Mouse (Mus musculus): Measurements from ENCODE around the gene Fibp. TPM values are rescaled to one million over a fixed set of nuclear protein-coding genes. Genes with fewer than 3 reads are reported as not detected.

Fibp gene
- polyA plus RNA-seq, 1 experiment from 2014 or later: 103 TPM

DNA sequence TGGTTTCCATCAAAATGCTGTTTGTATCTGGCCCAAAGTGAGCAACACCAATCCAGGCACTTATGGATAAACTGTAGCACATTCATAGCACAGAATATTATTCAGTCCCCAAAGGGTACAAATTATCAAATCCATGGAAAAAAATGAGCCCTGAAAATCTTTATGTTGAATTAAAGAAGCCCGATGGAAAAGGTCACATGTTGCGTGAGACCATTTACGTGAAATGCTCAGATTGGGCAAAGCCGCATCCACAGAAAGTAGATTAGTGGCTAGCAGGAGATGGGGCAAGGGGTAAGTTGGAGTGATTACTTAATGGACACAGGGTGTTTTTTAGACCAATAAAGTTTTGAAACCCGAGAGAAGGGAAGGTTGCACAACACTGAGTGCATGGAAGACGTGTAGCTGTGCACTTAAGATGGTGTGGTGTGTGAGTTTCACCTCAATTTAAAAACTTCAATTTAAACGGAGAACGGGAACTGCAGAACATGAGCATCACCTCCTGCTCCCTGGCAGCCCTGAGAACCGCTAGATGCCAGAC, 16.0 kb upstream of the Fibp start:
- H3K9me3 ChIP-seq (ENCODE audit: control insufficient read depth, low read length): 0 out of 2 replicates have a peak, but pooled peaks cover 3% of the 10 kb centered on the region
- no peaks in the 10 kb centered on the region for H3K36me3 ChIP-seq (ENCODE audit: control insufficient read depth, insufficient read depth, low read length)
- H3K27ac ChIP-seq (replicated peaks): no peak overlapping the region
- H3K4me1 ChIP-seq (replicated peaks; ENCODE audit: control insufficient read depth, insufficient read depth): no peaks in the 10 kb centered on the region
- H3K27me3 ChIP-seq (ENCODE audit: control insufficient read depth, insufficient read depth, low read length): peaks cover 3% of the 10 kb centered on the region; the same call in 1 of the 2 replicates
- H3K4me3 ChIP-seq (ENCODE audit: low read depth, low read length): no peak overlapping the region
- no peak overlapping the region for H3K9ac ChIP-seq (ENCODE audit: low read length)
- no peak for ATAC-seq (ENCODE audit: low FRiP score, low TSS enrichment)
- TF ChIP-seq CTCF (IDR thresholded peaks at IDR 0.05; ENCODE audit: low read depth): no peak
- no peak for TF ChIP-seq EP300 (optimal IDR thresholded peaks at IDR 0.05)
- no peak for DNase-seq (ENCODE audit: low spot score)
- WGBS: 53% methylated on average over 9 of the region's 9 CpGs
- H3K4me2 ChIP-seq (replicated peaks; ENCODE audit: low read depth): no peak overlapping the region

DNA sequence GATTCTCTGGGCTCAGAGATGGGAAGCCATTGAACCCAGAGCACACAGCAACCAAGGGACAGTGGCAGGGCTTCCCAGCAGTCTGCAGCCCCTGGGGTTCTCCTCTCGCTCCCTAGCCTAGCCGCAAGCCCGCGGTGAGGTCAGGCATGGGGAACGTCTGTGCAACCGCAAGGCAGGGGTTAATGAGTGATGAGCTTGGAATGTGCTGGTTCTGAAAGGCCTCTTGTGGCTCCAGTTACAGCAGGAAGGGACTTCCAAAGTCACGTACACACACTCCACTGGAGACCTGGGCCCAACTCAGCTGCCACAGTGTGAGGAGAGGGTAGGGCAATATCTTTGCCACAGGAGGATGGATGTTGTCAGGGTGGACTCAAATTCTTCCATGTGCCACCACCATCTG, 15.5 kb upstream of the Fibp start:
- Histone ChIP-seq H3K9ac (ENCODE audit: low read length) (no peak overlapping the region), H3K27ac (replicated peaks) (no peak overlapping the region), H3K4me3 (ENCODE audit: low read depth, low read length) (no peak overlapping the region), H3K36me3 (ENCODE audit: control insufficient read depth, insufficient read depth, low read length) (no peaks in the 10 kb centered on the region), H3K4me1 (replicated peaks; ENCODE audit: control insufficient read depth, insufficient read depth) (no peaks in the 10 kb centered on the region), H3K27me3 (ENCODE audit: control insufficient read depth, insufficient read depth, low read length) (peaks cover 3% of the 10 kb centered on the region; the same call in 1 of the 2 replicates), H3K9me3 (ENCODE audit: control insufficient read depth, low read length) (0 out of 2 replicates have a peak, but pooled peaks cover 3% of the 10 kb centered on the region), H3K4me2 (replicated peaks; ENCODE audit: low read depth) (no peak overlapping the region)
- DNase-seq (ENCODE audit: low spot score) (no peak), ATAC-seq (ENCODE audit: low FRiP score, low TSS enrichment) (no peak)
- WGBS: 32% methylated on average over 7 of the region's 7 CpGs
- TF ChIP-seq CTCF (IDR thresholded peaks at IDR 0.05; ENCODE audit: low read depth) (no peak), EP300 (optimal IDR thresholded peaks at IDR 0.05) (no peak)

DNA sequence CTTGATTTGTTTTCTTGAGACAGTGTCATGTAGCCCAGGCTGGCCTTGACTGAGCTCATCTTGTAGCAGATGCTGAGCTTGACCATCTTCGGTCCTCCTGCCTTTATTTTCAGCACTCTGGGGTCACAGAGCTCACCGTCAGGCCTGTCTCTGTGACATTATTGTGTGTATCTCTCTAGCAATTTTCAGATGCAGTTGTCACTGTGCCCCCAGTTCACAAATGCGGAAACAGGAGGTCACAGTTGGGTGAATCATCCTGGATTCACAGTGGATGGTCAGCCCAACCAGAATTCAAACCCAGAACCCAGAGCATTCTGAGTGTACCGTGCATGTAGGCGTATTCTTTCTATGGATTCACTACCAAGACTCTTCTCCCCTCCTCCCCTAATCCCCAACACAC, 14.7 kb upstream of the Fibp start:
- H3K4me3 ChIP-seq (ENCODE audit: low read depth, low read length): no peak overlapping the region
- no peak for TF ChIP-seq EP300 (optimal IDR thresholded peaks at IDR 0.05)
- no peak for TF ChIP-seq CTCF (IDR thresholded peaks at IDR 0.05; ENCODE audit: low read depth)
- ATAC-seq (ENCODE audit: low FRiP score, low TSS enrichment) (no peak), DNase-seq (ENCODE audit: low spot score) (no peak)
- H3K9me3 ChIP-seq (ENCODE audit: control insufficient read depth, low read length): no peaks in the 10 kb centered on the region
- no peaks in the 10 kb centered on the region for H3K4me1 ChIP-seq (replicated peaks; ENCODE audit: control insufficient read depth, insufficient read depth)
- no peaks in the 10 kb centered on the region for H3K36me3 ChIP-seq (ENCODE audit: control insufficient read depth, insufficient read depth, low read length)
- H3K27me3 ChIP-seq (ENCODE audit: control insufficient read depth, insufficient read depth, low read length): peaks cover 3% of the 10 kb centered on the region; the same call in 1 of the 2 replicates
- WGBS: 89% methylated on average over 5 of the region's 5 CpGs
- H3K9ac ChIP-seq (ENCODE audit: low read length): no peak overlapping the region
- H3K27ac ChIP-seq (replicated peaks): no peak overlapping the region
- H3K4me2 ChIP-seq (replicated peaks; ENCODE audit: low read depth): no peak overlapping the region

DNA sequence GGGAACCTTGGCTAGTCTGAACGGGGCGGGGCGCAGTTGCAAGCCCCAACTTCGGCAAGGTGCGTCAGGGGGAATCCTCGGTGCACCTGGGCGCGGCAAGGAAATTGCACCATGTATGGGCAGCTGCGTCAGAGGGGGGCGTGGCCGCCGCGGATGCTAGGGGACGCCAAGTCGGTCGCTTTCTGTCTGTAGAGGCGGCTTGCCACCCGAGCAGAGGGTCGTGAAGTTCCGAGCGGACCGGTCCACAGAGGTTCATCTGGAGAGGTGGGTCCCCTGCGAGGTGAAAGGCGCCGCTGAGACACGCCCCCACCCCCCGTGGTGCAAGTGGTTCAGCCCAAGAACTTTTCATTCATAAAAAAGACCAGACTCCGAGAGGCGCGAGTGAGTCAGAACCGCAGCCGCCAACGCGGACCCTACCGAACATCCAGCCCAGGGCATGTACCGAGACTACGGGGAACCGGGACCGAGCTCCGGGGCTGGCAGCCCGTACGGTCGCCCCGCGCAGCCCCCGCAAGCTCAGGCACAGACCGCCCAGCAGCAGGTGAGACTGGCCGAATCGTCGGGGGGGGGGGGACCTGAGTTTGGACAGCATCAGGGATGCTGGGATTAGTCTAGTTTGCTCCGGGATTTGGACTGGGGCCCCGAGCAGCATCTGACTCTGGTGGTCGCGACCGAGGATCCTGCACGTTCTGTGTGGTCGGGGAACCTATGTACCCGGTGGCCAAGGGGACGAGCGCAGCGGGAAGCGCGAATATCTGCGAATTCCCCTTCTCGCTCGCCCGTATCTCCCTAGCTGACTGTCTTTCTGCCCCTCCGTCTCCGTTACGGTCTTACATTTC, 12.7 kb upstream of the Fibp start, which contains the start of gene Fosl1:
TSS of gene Fosl1 (plus strand) at position 33 of the 839 bp plus-strand sequence.
- no peak within 1 kb of the TSS for H3K27ac ChIP-seq (replicated peaks)
- under 1% methylated on average over 70 of the region's 70 CpGs for WGBS
- ATAC-seq (ENCODE audit: low FRiP score, low TSS enrichment) (peak; percentile 70), DNase-seq (ENCODE audit: low spot score) (peak; percentile 88)
- no peaks in the 10 kb centered on the region for H3K4me1 ChIP-seq (replicated peaks; ENCODE audit: control insufficient read depth, insufficient read depth)
- peaks cover 3% of the 10 kb centered on the region; the same call in 1 of the 2 replicates for H3K27me3 ChIP-seq (ENCODE audit: control insufficient read depth, insufficient read depth, low read length)
- peak within 1 kb of the TSS; percentile 92 for H3K4me2 ChIP-seq (replicated peaks; ENCODE audit: low read depth)
- H3K36me3 ChIP-seq (ENCODE audit: control insufficient read depth, insufficient read depth, low read length): no peaks in the 10 kb centered on the region
- no peaks in the 10 kb centered on the region for H3K9me3 ChIP-seq (ENCODE audit: control insufficient read depth, low read length)
- H3K9ac ChIP-seq (ENCODE audit: low read length): peak within 1 kb of the TSS; percentile 48
- 0 out of 2 replicates have a peak, but pooled peaks have one; percentile 2 for TF ChIP-seq CTCF (IDR thresholded peaks at IDR 0.05; ENCODE audit: low read depth)
- no peak for TF ChIP-seq EP300 (optimal IDR thresholded peaks at IDR 0.05)
- H3K4me3 ChIP-seq (ENCODE audit: low read depth, low read length): peak within 1 kb of the TSS; percentile 51

DNA sequence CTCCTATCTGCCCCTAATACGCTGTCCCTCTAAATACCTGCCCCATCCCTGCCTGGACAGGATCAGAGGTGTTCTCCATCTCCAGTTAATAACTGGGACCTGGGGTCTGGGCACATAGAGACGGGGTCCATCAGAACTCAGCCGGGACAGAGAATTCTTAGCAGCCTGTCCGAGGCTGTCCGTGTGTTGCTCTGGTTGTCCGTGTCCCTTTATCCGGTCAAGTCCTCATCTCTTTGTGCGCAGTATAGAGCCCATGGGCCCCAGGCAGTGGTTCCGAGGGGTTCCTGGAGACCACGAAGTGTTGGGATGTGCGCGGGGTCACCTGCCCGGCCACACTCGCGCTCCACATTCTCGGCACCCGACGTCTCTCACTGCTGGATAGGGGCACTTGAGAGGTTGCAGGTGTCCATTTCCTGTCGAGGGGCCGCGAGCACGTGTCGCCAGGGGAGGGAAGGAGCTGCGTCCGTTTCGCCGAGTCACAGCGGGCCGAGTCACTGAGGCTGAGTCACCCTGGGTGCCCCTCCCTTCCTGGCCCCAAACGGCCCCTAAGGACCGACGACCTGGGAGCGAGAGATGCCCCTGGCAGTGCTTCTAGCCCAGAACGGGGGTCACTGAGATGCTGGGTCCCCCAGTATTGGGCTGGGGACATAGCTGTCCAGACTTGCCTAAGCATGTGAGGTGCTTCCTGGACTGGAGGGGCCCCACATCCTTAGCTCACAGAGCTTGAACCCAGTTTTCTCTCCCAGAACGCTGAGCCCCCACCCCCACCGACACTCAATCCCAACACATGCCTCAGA, 11.9 kb upstream of the Fibp start:
- TF ChIP-seq EP300 (optimal IDR thresholded peaks at IDR 0.05): no peak
- no peak for TF ChIP-seq CTCF (IDR thresholded peaks at IDR 0.05; ENCODE audit: low read depth)
- H3K4me2 ChIP-seq (replicated peaks; ENCODE audit: low read depth): peak overlapping the region; percentile 92
- H3K9ac ChIP-seq (ENCODE audit: low read length): no peak overlapping the region
- DNase-seq (ENCODE audit: low spot score) (peak; percentile 56), ATAC-seq (ENCODE audit: low FRiP score, low TSS enrichment) (peak; percentile 50)
- WGBS: 5% methylated on average over 36 of the region's 36 CpGs
- peaks cover 3% of the 10 kb centered on the region; the same call in 1 of the 2 replicates for H3K27me3 ChIP-seq (ENCODE audit: control insufficient read depth, insufficient read depth, low read length)
- no peak overlapping the region for H3K27ac ChIP-seq (replicated peaks)
- no peaks in the 10 kb centered on the region for H3K9me3 ChIP-seq (ENCODE audit: control insufficient read depth, low read length)
- H3K4me1 ChIP-seq (replicated peaks; ENCODE audit: control insufficient read depth, insufficient read depth): no peaks in the 10 kb centered on the region
- no peaks in the 10 kb centered on the region for H3K36me3 ChIP-seq (ENCODE audit: control insufficient read depth, insufficient read depth, low read length)
- peak overlapping the region; percentile 51 for H3K4me3 ChIP-seq (ENCODE audit: low read depth, low read length)

Measured in stomach, postnatal 0 days (tissue).